ENCODE assay signal across 8 mouse cellular contexts in genomic region chr11:119547951-119548591, GRCm38 (mm10). TPM values are rescaled to one million over a fixed set of nuclear protein-coding genes. Genes with fewer than 3 reads are reported as not detected.
A peak's percentile ranks its signal among the peaks of the same experiment; 100 is the strongest.
DNase-seq lines count a peak whose midpoint lies in the region; ATAC-seq and TF ChIP-seq lines count a peak whose summit lies in the region.

No protein-coding gene starts in this region.

- H3K27me3 ChIP-seq in heart, embryonic 12.5 days (replicated peaks): peaks cover 97% of the 10 kb centered on the region
- peaks cover 35% of the 10 kb centered on the region for H3K27me3 ChIP-seq in ES-Bruce4 (ENCODE audit: control insufficient read depth, insufficient read depth, low read length, poor library complexity, severe bottlenecking)
- H3K27me3 ChIP-seq in intestine, embryonic 15.5 days (replicated peaks): peaks cover 77% of the 10 kb centered on the region
- H3K27me3 ChIP-seq in neural tube, embryonic 12.5 days (replicated peaks): peaks cover 80% of the 10 kb centered on the region

- no peak for DNase-seq in heart, postnatal 25 days (ENCODE audit: low spot score)
- peak; percentile 44 for DNase-seq in embryo, embryonic 9.5 days (ENCODE audit: extremely low spot score)
- DNase-seq in urinary bladder, postnatal 10 days (ENCODE audit: low spot score): no peak
- no peak for DNase-seq in adrenal gland, postnatal 25 days

- ATAC-seq in heart, embryonic 12.5 days (ENCODE audit: insufficient number of reproducible peaks, low FRiP score): no peak
- ATAC-seq in intestine, embryonic 15.5 days: no peak
- ATAC-seq in neural tube, embryonic 12.5 days (ENCODE audit: low FRiP score, low read depth): peak; percentile 11; the same call in 1 of the 2 replicates

- no peak for TF ChIP-seq EP300 in ES-Bruce4 (IDR thresholded peaks at IDR 0.05; ENCODE audit: insufficient read depth, low read depth, low read length)

- no peak for TF ChIP-seq POLR2A in ES-Bruce4 (IDR thresholded peaks at IDR 0.05; ENCODE audit: insufficient read depth, low read length)

- intact Hi-C loops in heart, postnatal 25 days (cut with DNase I): no loop called here

- WGBS in heart, embryonic 12.5 days: under 1% methylated on average over 35 of the region's 39 CpGs
- under 1% methylated on average over 35 of the region's 39 CpGs for WGBS in intestine, embryonic 15.5 days
- whole genome bisulfite sequencing in neural tube, embryonic 12.5 days: under 1% methylated on average over 39 of the region's 39 CpGs

- peak overlapping the region; percentile 58 for H3K4me3 ChIP-seq in heart, embryonic 12.5 days
- peak overlapping the region; percentile 54 for H3K4me3 ChIP-seq in ES-Bruce4 (ENCODE audit: low read depth, low read length)
- H3K4me3 ChIP-seq in intestine, embryonic 15.5 days (replicated peaks): peak overlapping the region; percentile 59
- peak overlapping the region; percentile 64 for H3K4me3 ChIP-seq in neural tube, embryonic 12.5 days

- H3K9me3 ChIP-seq in heart, embryonic 12.5 days (replicated peaks): no peaks in the 10 kb centered on the region
- no peaks in the 10 kb centered on the region for H3K9me3 ChIP-seq in ES-Bruce4 (replicated peaks; ENCODE audit: control insufficient read depth, insufficient read depth, low read length, poor library complexity, severe bottlenecking)
- no peaks in the 10 kb centered on the region for H3K9me3 ChIP-seq in intestine, embryonic 15.5 days
- H3K9me3 ChIP-seq in neural tube, embryonic 12.5 days: no peaks in the 10 kb centered on the region

- H3K27ac ChIP-seq in heart, embryonic 12.5 days (ENCODE audit: poor library complexity, severe bottlenecking): no peak overlapping the region
- H3K27ac ChIP-seq in ES-Bruce4 (ENCODE audit: insufficient read depth, low read length): no peak overlapping the region
- H3K27ac ChIP-seq in intestine, embryonic 15.5 days: no peak overlapping the region
- no peak overlapping the region for H3K27ac ChIP-seq in neural tube, embryonic 12.5 days

- no peak for TF ChIP-seq CTCF in ES-Bruce4 (IDR thresholded peaks at IDR 0.05; ENCODE audit: low read depth, low read length)

- H3K9ac ChIP-seq in heart, embryonic 12.5 days: peak overlapping the region; percentile 62; the same call in 1 of the 2 replicates
- H3K9ac ChIP-seq in ES-Bruce4 (ENCODE audit: low read depth, poor library complexity, severe bottlenecking): peak overlapping the region; percentile 56
- H3K9ac ChIP-seq in intestine, embryonic 15.5 days: peak overlapping the region; percentile 52
- H3K9ac ChIP-seq in neural tube, embryonic 12.5 days: peak overlapping the region; percentile 77

- H3K36me3 ChIP-seq in heart, embryonic 12.5 days: no peaks in the 10 kb centered on the region
- H3K36me3 ChIP-seq in ES-Bruce4 (ENCODE audit: control insufficient read depth, insufficient read depth, low read length, poor library complexity, severe bottlenecking): no peaks in the 10 kb centered on the region
- no peaks in the 10 kb centered on the region for H3K36me3 ChIP-seq in intestine, embryonic 15.5 days
- H3K36me3 ChIP-seq in neural tube, embryonic 12.5 days: 0 out of 2 replicates have a peak, but pooled peaks cover 2% of the 10 kb centered on the region

- peaks cover 47% of the 10 kb centered on the region for H3K4me1 ChIP-seq in heart, embryonic 12.5 days (replicated peaks)
- H3K4me1 ChIP-seq in ES-Bruce4 (ENCODE audit: control insufficient read depth, insufficient read depth, low read length): no peaks in the 10 kb centered on the region
- peaks cover 39% of the 10 kb centered on the region for H3K4me1 ChIP-seq in intestine, embryonic 15.5 days (replicated peaks)
- H3K4me1 ChIP-seq in neural tube, embryonic 12.5 days: peaks cover 72% of the 10 kb centered on the region

- peak overlapping the region; percentile 99 for H3K4me2 ChIP-seq in heart, embryonic 12.5 days
- peak overlapping the region; percentile 100 for H3K4me2 ChIP-seq in intestine, embryonic 15.5 days (replicated peaks)
- H3K4me2 ChIP-seq in neural tube, embryonic 12.5 days (replicated peaks): peak overlapping the region; percentile 98

RNA-seq across cellular contexts. Expression of gene Nptx1, which starts 0.5 kb away (rescaled TPM):
- polyA plus RNA-seq in heart, embryonic 12.5 days (2016; fragmentation: Nextera tagmentation; extraction: Ambion mirVana): 1.8 and 2.1 TPM in 2 replicates
- total RNA-seq in heart, postnatal 25 days (2021): under 1 TPM; 0.26 to 0.34 TPM
- polyA plus RNA-seq in ES-Bruce4 (2011; ENCODE audit: insufficient read depth, insufficient read length, low read depth, missing spikeins): 0.21 TPM in 1 of 2 replicates, not detected in the other
- polyA plus RNA-seq in intestine, embryonic 15.5 days (2015; fragmentation: Nextera tagmentation; extraction: Ambion mirVana): 0.90 and 1.1 TPM in 2 replicates
- 14.8 and 16.1 TPM in 2 replicates for polyA plus RNA-seq in neural tube, embryonic 12.5 days (2016; fragmentation: Nextera tagmentation; extraction: Ambion mirVana)
- 2.1 and 2.9 TPM in 2 replicates for total RNA-seq in adrenal gland, postnatal 25 days (2021)

RNA-seq across cellular contexts. Expression of gene Rptor, which starts 54.6 kb away (rescaled TPM):
- polyA plus RNA-seq in heart, embryonic 12.5 days (2016; fragmentation: Nextera tagmentation; extraction: Ambion mirVana): 13.3 and 14.1 TPM in 2 replicates
- total RNA-seq in heart, postnatal 25 days (2021): 10 to 100 TPM; 32.5 to 34.4 TPM
- polyA plus RNA-seq in ES-Bruce4 (2011; ENCODE audit: insufficient read depth, insufficient read length, low read depth, missing spikeins): 41.5 and 47.1 TPM in 2 replicates
- 9.0 and 10.1 TPM in 2 replicates for polyA plus RNA-seq in intestine, embryonic 15.5 days (2015; fragmentation: Nextera tagmentation; extraction: Ambion mirVana)
- polyA plus RNA-seq in neural tube, embryonic 12.5 days (2016; fragmentation: Nextera tagmentation; extraction: Ambion mirVana): 17.8 and 19.0 TPM in 2 replicates
- 50.8 and 62.6 TPM in 2 replicates for total RNA-seq in adrenal gland, postnatal 25 days (2021)

RNA-seq across cellular contexts. Expression of gene Endov, which starts 56.9 kb away (rescaled TPM):
- polyA plus RNA-seq in heart, embryonic 12.5 days (2016; fragmentation: Nextera tagmentation; extraction: Ambion mirVana): 12.9 and 14.7 TPM in 2 replicates
- total RNA-seq in heart, postnatal 25 days (2021): 10 to 100 TPM in 1 of 2 experiments, 1 to 10 TPM in 1; 7.1 to 10.3 TPM
- polyA plus RNA-seq in ES-Bruce4 (2011; ENCODE audit: insufficient read depth, insufficient read length, low read depth, missing spikeins): 6.5 and 7.7 TPM in 2 replicates
- polyA plus RNA-seq in intestine, embryonic 15.5 days (2015; fragmentation: Nextera tagmentation; extraction: Ambion mirVana): 15.5 and 15.6 TPM in 2 replicates
- 24.0 and 26.1 TPM in 2 replicates for polyA plus RNA-seq in neural tube, embryonic 12.5 days (2016; fragmentation: Nextera tagmentation; extraction: Ambion mirVana)
- 18.7 and 28.9 TPM in 2 replicates for total RNA-seq in adrenal gland, postnatal 25 days (2021)
